Mouse (Mus musculus) skeletal muscle tissue, postnatal 0 days (tissue): ENCODE data around the gene Snap29. TPM values are rescaled to one million over a fixed set of nuclear protein-coding genes. Genes with fewer than 3 reads are reported as not detected.

Experiments used
- polyA plus RNA-seq: library from polyadenylated mRNA; unstranded; fragments of >200 nt; fragmentation: Nextera tagmentation; extraction: Ambion mirVana; gene quantifications from 2 replicates; pipeline ENCODE4 v1.2.1, GENCODE M21; 2015

The Snap29 gene
- 6.6 and 8.0 TPM in 2 replicates for polyA plus RNA-seq

GRCm38 (mm10) chr16:17405736-17406443 lies at the start of gene Snap29, which contains the start of gene Pi4ka:
Snap29 (plus strand) TSS chr16:17405986.
Pi4ka (minus strand) TSS chr16:17406314.

GRCm38 (mm10) chr16:17451541-17452372 lies 46.0 kb downstream of the Snap29 start, which contains the start of gene Crkl:
Crkl (plus strand) TSS chr16:17451987.

Other genes with a start within 250 kb of the Snap29 start
- gene Ube2l3, start 203.3 kb upstream of the Snap29 start, polyA plus RNA-seq = 207 and 232 TPM in 2 replicates
- gene Rimbp3, start 197.4 kb upstream of the Snap29 start, polyA plus RNA-seq = 0.10 and 0.16 TPM in 2 replicates
- 1.1 and 1.2 TPM in 2 replicates for gene Hic2, start 172.4 kb upstream of the Snap29 start, polyA plus RNA-seq
- gene Tmem191c, start 129.9 kb upstream of the Snap29 start, polyA plus RNA-seq = 3.2 and 4.5 TPM in 2 replicates
- gene Serpind1, start 74.6 kb upstream of the Snap29 start, polyA plus RNA-seq = 0.06 and 0.32 TPM in 2 replicates
- 7.5 and 9.4 TPM in 2 replicates for gene Pi4ka, start 328 bp downstream of the Snap29 start, polyA plus RNA-seq
- gene Crkl, start 46.0 kb downstream of the Snap29 start, polyA plus RNA-seq = 36.6 and 38.3 TPM in 2 replicates
- gene Aifm3, start 83.6 kb downstream of the Snap29 start, polyA plus RNA-seq = 0.96 and 1.1 TPM in 2 replicates
- gene Lztr1, start 102.7 kb downstream of the Snap29 start, polyA plus RNA-seq = 25.8 and 31.1 TPM in 2 replicates
- 30.1 and 31.9 TPM in 2 replicates for gene Thap7, start 125.2 kb downstream of the Snap29 start, polyA plus RNA-seq
- gene Lrrc74b, start 155.3 kb downstream of the Snap29 start, polyA plus RNA-seq = 2.1 and 2.7 TPM in 2 replicates
- 5.7 and 6.2 TPM in 2 replicates for gene P2rx6, start 155.9 kb downstream of the Snap29 start, polyA plus RNA-seq
- 3.6 and 3.7 TPM in 2 replicates for gene Slc7a4, start 177.2 kb downstream of the Snap29 start, polyA plus RNA-seq
- 6.6 and 7.0 TPM in 2 replicates for gene Smpd4, start 213.4 kb downstream of the Snap29 start, polyA plus RNA-seq
- 2.9 TPM in 2 replicates for gene Ccdc74a, start 240.5 kb downstream of the Snap29 start, polyA plus RNA-seq